Mouse (Mus musculus) C2C12 (cell line): ENCODE results near the gene Amh.

Source experiments
- CTCF ChIP-seq: IDR thresholded peaks from one replicate; pipeline ENCODE4 v1.5.1; 2011; ENCODE audit not compliant: control insufficient read depth, insufficient read depth, insufficient read length
- FOSL1 ChIP-seq: IDR thresholded peaks from one replicate; pipeline ENCODE4 v1.8.0; 2011; ENCODE audit warnings: mild to moderate bottlenecking, low read length; ENCODE audit not compliant: poor library complexity, insufficient read depth, severe bottlenecking
- MAX ChIP-seq: IDR thresholded peaks from one replicate; pipeline ENCODE4 v1.6.1; 2011; ENCODE audit warnings: mild to moderate bottlenecking, control low read depth
- MYOD1 ChIP-seq: IDR thresholded peaks from one replicate; pipeline ENCODE4 v1.6.1; 2011; ENCODE audit warnings: low read depth; ENCODE audit not compliant: control insufficient read depth, insufficient read length
- MYOG ChIP-seq: IDR thresholded peaks from one replicate; pipeline ENCODE4 v1.6.1; 2011; ENCODE audit not compliant: control insufficient read depth, insufficient read length; ENCODE audit errors: extremely low read depth

DNA sequence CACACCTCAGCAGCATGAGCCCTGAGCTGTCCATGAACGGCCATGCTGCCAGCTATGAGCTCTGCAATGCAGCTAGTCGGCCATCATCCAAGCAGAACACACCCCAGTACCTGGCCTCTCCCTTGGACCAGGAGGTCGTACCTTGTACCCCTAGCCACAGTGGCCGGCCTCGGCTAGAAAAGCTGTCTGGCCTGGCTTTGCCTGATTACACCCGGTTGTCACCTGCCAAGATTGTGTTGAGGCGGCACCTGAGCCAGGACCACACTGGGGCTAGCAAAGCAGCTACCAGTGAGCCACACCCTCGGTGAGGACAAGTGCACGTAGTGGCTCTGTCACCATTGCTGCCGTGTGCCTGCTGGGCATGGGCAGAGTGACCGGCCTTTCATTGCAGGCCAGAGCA, 19.1 kb upstream of the Amh start:
- TF ChIP-seq CTCF: no peak
- no peak for TF ChIP-seq MYOD1
- no peak for TF ChIP-seq FOSL1
- TF ChIP-seq MAX: no peak
- no peak for TF ChIP-seq MYOG
